Mouse (Mus musculus) heart, embryonic 16.5 days (tissue): ENCODE measurements at regions not wholly inside any gene's neighbourhood (a gene's known extent, or its start where the extent isn't known, plus 50 kb on each side); places are given as distances from the start of the nearest gene placed in this dataset.

Experiments used
- ATAC-seq: fragments of 200-750 bp; cut with Nextera tagmentation; replicated peaks from 2 replicates; pipeline ENCODE4 v1.8.0; 2017; ENCODE audit warnings: moderate number of reproducible peaks; ENCODE audit not compliant: insufficient read depth, low FRiP score; ENCODE audit errors: extremely low read depth
- H3K27ac ChIP-seq: fragments of 300-500 bp; sonication (generic); 2 replicates; pipeline ENCODE4 v1.5.1; 2014; ENCODE audit warnings: mild to moderate bottlenecking, low read length, control low read depth, moderate library complexity
- H3K27me3 ChIP-seq: fragments of 300-500 bp; sonication (generic); 2 replicates; pipeline ENCODE4 v1.6.1; 2014; ENCODE audit warnings: low read length, mixed read lengths; ENCODE audit not compliant: control insufficient read depth, insufficient read depth
- H3K36me3 ChIP-seq: fragments of 300-500 bp; sonication (generic); 2 replicates; pipeline ENCODE4 v1.6.1; 2014; ENCODE audit not compliant: control insufficient read depth, insufficient read depth
- H3K4me1 ChIP-seq: fragments of 300-500 bp; sonication (generic); 2 replicates; pipeline ENCODE4 v1.6.1; 2014; ENCODE audit warnings: low read length, mixed read lengths; ENCODE audit not compliant: control insufficient read depth, insufficient read depth
- H3K4me2 ChIP-seq: fragments of 300-500 bp; sonication (generic); 2 replicates; pipeline ENCODE4 v1.6.1; 2014; ENCODE audit warnings: low read depth, mild to moderate bottlenecking, control low read depth, low read length
- H3K4me3 ChIP-seq: fragments of 300-500 bp; sonication (generic); 2 replicates; pipeline ENCODE4 v1.5.1; 2014; ENCODE audit warnings: mild to moderate bottlenecking, control low read depth, low read length
- H3K9ac ChIP-seq: fragments of 300-500 bp; sonication (generic); 2 replicates; pipeline ENCODE4 v1.6.1; 2014; ENCODE audit warnings: low read length, control low read depth
- H3K9me3 ChIP-seq: fragments of 300-500 bp; sonication (generic); replicated peaks from 2 replicates; pipeline ENCODE4 v1.6.1; 2016; ENCODE audit warnings: low read length; ENCODE audit not compliant: control insufficient read depth
- WGBS: fragments of 180-500 bp; shearing (Covaris S2); extraction: QIAGEN DNeasy Blood & Tissue Kit; methylation state at CpG from one replicate; pipeline ENCODE4 v1.1.7; 2014; 5-methylcytosine and 5-hydroxymethylcytosine counted together

DNA sequence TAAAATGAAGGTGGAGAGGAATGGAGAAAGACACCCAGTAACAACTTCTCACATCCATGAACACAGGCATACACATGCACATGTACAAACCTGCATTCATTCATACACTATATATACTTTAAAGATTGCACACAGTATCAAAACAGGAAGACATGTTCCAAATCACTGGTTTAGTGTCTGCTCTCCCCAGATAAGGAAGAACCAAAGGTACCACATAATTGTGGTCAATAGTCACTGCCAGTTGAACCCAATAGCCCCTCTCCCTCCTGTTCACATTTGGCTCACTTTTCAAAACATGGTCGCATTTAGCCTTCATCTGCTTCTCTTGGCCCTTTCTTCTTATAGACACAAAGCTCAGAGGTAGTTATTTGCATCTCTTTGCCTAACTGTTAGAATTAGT is 95.0 kb downstream of the Mycn start:
- 88% methylated on average over 1 of the region's 1 CpGs for WGBS
- Histone ChIP-seq H3K27me3 (no peaks in the 10 kb centered on the region), H3K36me3 (no peaks in the 10 kb centered on the region), H3K4me1 (no peaks in the 10 kb centered on the region), H3K4me3 (no peak overlapping the region), H3K9me3 (no peaks in the 10 kb centered on the region), H3K4me2 (no peak overlapping the region), H3K9ac (no peak overlapping the region), H3K27ac (no peak overlapping the region)
- no peak for ATAC-seq

DNA sequence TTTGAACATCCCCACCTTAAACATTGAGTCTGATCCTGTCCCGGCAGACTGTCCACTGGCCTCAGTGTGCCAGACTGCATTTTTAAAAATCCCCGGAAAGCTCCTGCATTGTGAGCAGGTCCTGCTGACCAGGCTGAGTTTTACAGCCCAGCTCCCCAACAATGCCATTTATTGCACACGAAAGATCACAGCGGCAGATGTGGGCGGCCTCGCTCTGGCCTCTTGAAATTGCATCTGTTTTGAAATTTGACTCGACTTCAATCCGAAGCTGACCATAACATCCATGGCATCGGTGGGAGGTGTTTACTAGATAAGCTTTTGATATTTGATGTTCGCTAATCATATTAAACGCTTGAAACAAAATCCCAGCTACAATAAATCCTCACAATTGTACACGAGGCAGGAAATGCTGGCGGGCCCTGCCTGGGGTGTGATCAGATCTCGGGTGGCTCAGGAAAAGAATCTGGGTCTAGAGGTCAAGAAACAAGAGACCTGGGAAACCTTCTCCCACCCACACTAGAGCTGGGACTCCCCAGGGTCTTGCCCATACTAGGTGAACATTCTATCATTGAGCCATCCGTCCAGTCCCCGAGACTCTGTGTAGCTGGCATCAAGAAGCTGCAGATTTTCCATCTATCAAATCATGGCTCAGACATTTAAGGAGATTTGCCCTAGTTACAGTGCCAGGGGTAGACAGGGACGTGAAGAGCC is 99.3 kb downstream of the Mycn start:
- WGBS, result 73% methylated on average over 17 of the region's 17 CpGs
- Histone ChIP-seq H3K4me1 (peaks cover 7% of the 10 kb centered on the region), H3K36me3 (no peaks in the 10 kb centered on the region), H3K4me2 (no peak overlapping the region), H3K9me3 (no peaks in the 10 kb centered on the region), H3K4me3 (no peak overlapping the region), H3K27ac (no peak overlapping the region), H3K27me3 (no peaks in the 10 kb centered on the region), H3K9ac (no peak overlapping the region)
- ATAC-seq, result no peak

DNA sequence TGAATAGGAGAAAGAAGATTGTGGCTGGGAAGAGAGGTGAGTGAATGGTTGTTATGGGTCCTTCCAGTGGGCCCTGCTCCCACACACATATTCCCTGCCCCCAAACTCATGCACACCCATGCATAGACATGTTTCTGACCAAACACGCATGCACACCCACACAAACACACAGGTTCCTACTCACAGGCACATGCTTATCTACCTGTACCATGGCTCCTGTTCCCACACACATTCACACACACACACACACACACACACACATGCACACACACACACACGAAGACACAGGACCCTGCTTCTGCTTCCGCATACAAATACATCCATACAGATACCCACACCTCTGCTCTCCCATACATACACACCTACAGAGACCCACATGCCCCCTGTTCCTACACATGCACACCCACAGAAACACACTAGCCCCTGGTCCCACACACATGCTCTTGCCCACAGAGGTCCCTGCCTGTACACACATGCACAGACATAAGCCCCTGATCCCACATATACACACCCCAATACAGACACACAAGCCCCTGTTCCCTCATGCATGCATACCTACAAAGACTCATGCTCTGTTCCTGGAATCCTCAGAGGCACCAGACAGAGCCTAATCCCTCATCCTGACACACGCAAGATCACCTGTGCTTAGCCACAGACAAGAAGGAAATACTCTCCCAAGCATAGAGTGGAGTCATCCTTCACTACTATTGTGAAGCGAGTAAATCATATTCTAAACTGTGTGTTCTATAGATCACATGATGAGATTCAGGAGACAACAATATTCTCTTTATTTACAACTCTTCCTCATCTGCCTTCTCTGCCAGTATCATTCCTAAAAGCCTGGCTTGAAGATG is 100.1 kb downstream of the Mycn start:
- no peaks in the 10 kb centered on the region for H3K9me3 ChIP-seq
- H3K27ac ChIP-seq, result no peak overlapping the region
- H3K4me1 ChIP-seq, result peaks cover 7% of the 10 kb centered on the region
- H3K4me2 ChIP-seq, result no peak overlapping the region
- H3K4me3 ChIP-seq, result no peak overlapping the region
- no peaks in the 10 kb centered on the region for H3K36me3 ChIP-seq
- WGBS, result 94% methylated on average over 5 of the region's 5 CpGs
- ATAC-seq, result no peak
- H3K27me3 ChIP-seq, result no peaks in the 10 kb centered on the region
- no peak overlapping the region for H3K9ac ChIP-seq

DNA sequence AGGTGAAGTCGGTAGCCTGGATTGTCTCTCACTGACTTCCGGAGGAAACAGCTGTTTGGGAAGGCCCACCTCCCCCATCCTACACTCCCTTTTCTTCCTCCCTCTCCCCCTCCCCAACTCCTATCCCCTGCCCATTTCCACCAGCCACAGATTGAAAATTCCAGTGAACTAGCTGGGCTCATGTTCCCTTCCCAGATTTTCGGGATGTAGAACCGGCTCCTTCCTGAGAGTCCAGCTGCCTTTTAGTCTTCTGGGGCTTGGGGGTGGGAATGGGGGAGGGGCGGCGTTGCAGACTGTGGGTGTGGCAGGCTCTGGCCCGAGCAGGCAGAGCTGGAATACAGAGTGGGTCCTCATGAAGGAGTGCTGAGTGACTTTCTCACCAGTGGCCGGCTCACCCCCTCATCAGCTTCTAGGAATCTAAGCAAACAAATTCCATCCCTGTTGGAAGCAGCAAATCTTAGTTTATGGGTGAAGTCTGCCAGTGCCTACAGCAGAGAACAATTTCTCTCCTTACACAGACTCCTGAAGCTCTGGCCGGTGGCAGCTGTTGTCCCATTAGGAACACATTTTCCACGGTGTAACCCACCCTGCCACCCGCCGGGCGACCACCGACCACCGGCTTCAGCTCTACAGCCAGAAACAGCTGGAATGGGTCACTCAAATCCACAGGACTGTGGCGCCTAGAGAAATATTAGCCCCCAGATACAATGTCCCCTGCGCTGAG is 100.9 kb downstream of the Mycn start:
- Histone ChIP-seq H3K27me3 (no peaks in the 10 kb centered on the region), H3K4me1 (peaks cover 7% of the 10 kb centered on the region), H3K9me3 (no peaks in the 10 kb centered on the region), H3K9ac (peak overlapping the region; percentile 57), H3K36me3 (no peaks in the 10 kb centered on the region), H3K4me3 (peak overlapping the region; percentile 39), H3K4me2 (peak overlapping the region; percentile 67), H3K27ac (peak overlapping the region; percentile 42)
- WGBS, result 29% methylated on average over 17 of the region's 17 CpGs
- ATAC-seq, result peak; percentile 58; the same call in 1 of the 2 replicates

DNA sequence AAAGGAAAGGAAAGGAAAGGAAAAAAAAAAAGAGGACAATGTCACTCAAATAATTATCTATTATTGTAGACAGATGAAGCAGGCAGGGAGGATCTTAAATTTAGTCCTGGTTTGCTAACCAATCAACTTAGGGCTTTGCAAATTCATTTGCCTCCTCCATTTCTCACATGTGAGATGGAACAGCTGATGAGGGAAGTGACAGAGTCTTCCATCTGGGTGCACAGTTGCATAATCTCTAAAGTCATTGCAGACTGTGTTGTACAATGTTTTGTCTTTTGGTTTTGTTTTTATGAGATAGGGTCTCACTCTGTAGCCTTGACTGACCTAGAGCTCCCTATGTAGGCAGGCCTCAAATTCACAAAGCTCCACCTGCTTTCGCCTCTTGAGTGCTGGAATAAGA is 103.9 kb downstream of the Mycn start:
- Histone ChIP-seq H3K27ac (no peak overlapping the region), H3K4me1 (peaks cover 7% of the 10 kb centered on the region), H3K27me3 (no peaks in the 10 kb centered on the region), H3K4me2 (no peak overlapping the region), H3K4me3 (no peak overlapping the region), H3K9me3 (peaks cover 1% of the 10 kb centered on the region; the same call in 1 of the 2 replicates), H3K9ac (no peak overlapping the region), H3K36me3 (no peaks in the 10 kb centered on the region)
- WGBS, result 85% methylated on average over 1 of the region's 1 CpGs
- no peak for ATAC-seq

DNA sequence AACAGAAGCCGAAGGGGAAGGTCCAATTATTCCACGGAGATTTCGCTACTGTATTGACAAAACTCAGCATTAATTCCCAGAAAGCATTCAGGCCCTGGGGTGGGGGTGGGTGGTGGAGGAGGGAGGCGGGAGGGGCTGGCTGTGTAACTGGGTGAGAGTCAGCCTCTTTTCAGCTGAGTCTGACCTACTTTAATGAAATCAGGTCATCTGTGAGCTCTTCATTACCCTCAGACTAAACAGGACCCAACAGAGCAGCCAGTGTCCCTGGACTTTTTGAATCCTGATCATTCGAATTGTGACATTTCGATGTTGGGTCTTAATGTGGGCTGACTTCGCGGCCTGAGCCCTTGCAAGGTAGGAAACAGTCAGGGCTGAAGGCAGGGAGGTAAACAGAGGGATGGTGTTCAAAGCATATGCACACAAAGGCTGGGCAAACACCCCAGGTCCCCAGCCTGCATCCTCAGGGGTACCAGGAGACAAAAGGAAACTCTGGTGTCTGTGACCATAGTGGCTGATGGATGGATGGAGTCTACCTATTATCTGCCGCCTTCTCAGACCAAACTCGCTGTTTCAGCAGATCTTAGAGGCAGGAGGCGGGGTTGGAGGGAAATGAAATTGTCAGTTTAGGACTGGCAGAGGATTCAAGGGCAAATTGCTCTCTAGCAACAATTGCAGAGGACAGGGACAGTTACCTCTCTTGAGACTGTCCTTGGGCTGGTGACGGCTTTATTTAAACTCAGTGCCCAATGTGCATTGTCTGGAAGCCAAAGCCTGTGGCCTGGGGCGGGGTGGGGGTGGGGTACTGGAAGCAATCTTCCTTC is 113.7 kb downstream of the Mycn start:
- Histone ChIP-seq H3K4me1 (peaks cover 5% of the 10 kb centered on the region; the same call in 1 of the 2 replicates), H3K4me2 (no peak overlapping the region), H3K4me3 (no peak overlapping the region), H3K27ac (no peak overlapping the region), H3K36me3 (no peaks in the 10 kb centered on the region), H3K9me3 (peaks cover 4% of the 10 kb centered on the region; the same call in 1 of the 2 replicates), H3K9ac (no peak overlapping the region), H3K27me3 (no peaks in the 10 kb centered on the region)
- 64% methylated on average over 13 of the region's 13 CpGs for WGBS
- no peak for ATAC-seq

DNA sequence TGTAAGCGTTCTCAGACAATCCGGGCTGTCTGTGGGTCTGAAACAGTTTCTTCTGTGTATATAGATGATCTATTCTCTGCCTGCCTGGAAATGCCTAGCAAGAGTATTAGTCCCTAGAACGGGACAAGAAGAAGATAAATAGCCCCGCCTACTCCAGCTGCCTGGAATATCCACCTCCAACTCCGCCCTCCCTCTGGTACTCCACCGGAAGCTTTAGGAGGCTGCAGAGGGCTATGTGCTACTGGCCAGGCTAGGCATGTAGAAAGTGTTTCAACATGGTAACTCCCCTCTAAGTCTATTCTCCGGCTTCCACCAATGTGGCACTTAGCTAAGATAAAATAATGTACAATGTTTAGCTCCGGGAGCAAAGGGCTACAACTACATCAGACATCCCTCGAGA is 114.3 kb downstream of the Mycn start:
- ATAC-seq, result no peak

DNA sequence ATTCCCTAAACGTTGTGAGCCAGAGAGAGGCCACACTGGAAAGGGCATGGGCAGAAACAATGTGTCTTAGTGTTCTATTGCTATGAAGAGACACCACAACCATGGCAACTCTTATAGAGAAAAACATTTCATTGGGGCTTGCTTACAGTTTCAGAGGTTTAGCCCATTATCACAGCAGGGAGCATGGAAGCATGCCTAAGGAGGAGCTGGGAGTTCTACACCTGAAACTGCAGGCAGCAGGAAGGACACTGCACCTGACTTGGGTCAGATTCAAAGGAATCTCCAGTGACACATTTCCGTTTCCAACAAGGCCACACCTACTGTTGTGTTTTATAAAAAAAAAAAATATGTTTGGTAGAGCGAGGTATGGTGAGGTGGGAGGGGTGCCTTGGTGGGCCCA is 115.3 kb downstream of the Mycn start:
- no peak overlapping the region for H3K9ac ChIP-seq
- WGBS, result 76% methylated on average over 3 of the region's 3 CpGs
- ATAC-seq, result no peak

More for the DNA sequence above, 114.3 kb downstream of the Mycn start:
- H3K9ac ChIP-seq, result no peak overlapping the region
- peaks cover 10% of the 10 kb centered on the region for H3K4me1 ChIP-seq
- H3K27ac ChIP-seq, result no peak overlapping the region
- 57% methylated on average over 9 of the region's 9 CpGs for WGBS
- H3K27me3 ChIP-seq, result no peaks in the 10 kb centered on the region
- no peak overlapping the region for H3K4me3 ChIP-seq
- no peaks in the 10 kb centered on the region for H3K9me3 ChIP-seq
- no peaks in the 10 kb centered on the region for H3K36me3 ChIP-seq
- H3K4me2 ChIP-seq, result no peak overlapping the region

More for the DNA sequence above, 115.3 kb downstream of the Mycn start:
- Histone ChIP-seq H3K4me1 (peaks cover 10% of the 10 kb centered on the region), H3K27me3 (no peaks in the 10 kb centered on the region), H3K27ac (no peak overlapping the region), H3K4me2 (no peak overlapping the region), H3K9me3 (no peaks in the 10 kb centered on the region), H3K4me3 (no peak overlapping the region), H3K36me3 (no peaks in the 10 kb centered on the region)
